Mouse (Mus musculus) lung, postnatal 0 days (tissue): Measurements from ENCODE around the gene Nsmf.

ENCODE experiments used
- CTCF ChIP-seq: IDR thresholded peaks from 2 replicates; pipeline ENCODE4 v1.5.1; 2016; ENCODE audit warnings: antibody characterized with exemption, mild to moderate bottlenecking
- EP300 ChIP-seq: IDR thresholded peaks from 2 replicates; pipeline ENCODE4 v1.6.1; 2016; ENCODE audit warnings: antibody characterized with exemption, mild to moderate bottlenecking, control low read depth

DNA sequence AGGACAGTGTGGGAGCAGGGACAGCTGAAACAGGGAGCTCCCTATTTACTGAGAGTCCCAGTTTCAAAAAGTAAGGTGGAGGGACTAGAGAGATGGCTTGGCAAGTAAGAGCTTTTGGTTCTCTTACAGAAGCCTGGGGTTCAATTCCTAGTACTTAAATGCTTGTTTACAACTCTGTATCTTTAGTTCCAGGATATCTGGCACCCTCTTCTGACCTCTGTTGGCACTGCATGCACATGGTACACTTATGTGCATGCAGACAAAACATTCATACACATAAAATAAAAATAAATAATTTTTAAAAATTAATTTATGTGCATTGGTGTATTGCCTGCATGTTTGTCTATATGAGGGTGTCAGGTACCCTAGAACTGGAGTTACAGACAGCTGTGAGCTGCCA is 45.9 kb upstream of the Nsmf start:
- TF ChIP-seq CTCF (no peak), EP300 (no peak)
